Mouse (Mus musculus): ENCODE data around the gene Nat8l.

GRCm38 (mm10) chr5:34001401-34001800 lies 5.6 kb downstream of the Nat8l start:
- TF ChIP-seq GATA1 (IDR thresholded peaks at IDR 0.05; ENCODE audit: low read length) (no peak), TAL1 (IDR thresholded peaks at IDR 0.05; ENCODE audit: low read length) (no peak)
